Mouse (Mus musculus) ES-Bruce4 (cell line): Measurements from ENCODE around the gene Chsy1. TPM values are rescaled to one million over a fixed set of nuclear protein-coding genes. Genes with fewer than 3 reads are reported as not detected.

Experiments used
- H3K27ac ChIP-seq: 2 replicates; pipeline ENCODE4 v1.5.1; 2012; ENCODE audit warnings: low read length, inconsistent platforms; ENCODE audit not compliant: insufficient read depth
- H3K27me3 ChIP-seq: 2 replicates; pipeline ENCODE4 v1.6.1; 2012; ENCODE audit warnings: mild to moderate bottlenecking, low read length, inconsistent platforms; ENCODE audit not compliant: control insufficient read depth, poor library complexity, insufficient read depth, severe bottlenecking
- H3K36me3 ChIP-seq: 2 replicates; pipeline ENCODE4 v1.6.1; 2012; ENCODE audit warnings: inconsistent platforms, mild to moderate bottlenecking, low read length, moderate library complexity; ENCODE audit not compliant: control insufficient read depth, poor library complexity, insufficient read depth, severe bottlenecking
- H3K4me1 ChIP-seq: one replicate; pipeline ENCODE4 v1.8.1; 2011; ENCODE audit warnings: low read length; ENCODE audit not compliant: control insufficient read depth, insufficient read depth
- H3K4me3 ChIP-seq: 2 replicates; pipeline ENCODE4 v1.5.1; 2011; ENCODE audit warnings: low read depth, mild to moderate bottlenecking, low read length
- H3K9ac ChIP-seq: 2 replicates; pipeline ENCODE4 v1.6.1; 2012; ENCODE audit warnings: low read depth, mild to moderate bottlenecking, inconsistent platforms; ENCODE audit not compliant: poor library complexity, severe bottlenecking
- H3K9me3 ChIP-seq: replicated peaks from 2 replicates; pipeline ENCODE4 v1.6.1; 2012; ENCODE audit warnings: mild to moderate bottlenecking, low read length, inconsistent platforms; ENCODE audit not compliant: control insufficient read depth, poor library complexity, insufficient read depth, severe bottlenecking
- CTCF ChIP-seq: IDR thresholded peaks from one replicate; pipeline ENCODE4 v1.8.1; 2011; ENCODE audit warnings: low read depth, low read length
- EP300 ChIP-seq: IDR thresholded peaks from 2 replicates; pipeline ENCODE4 v1.6.1; 2011; ENCODE audit warnings: low read depth, low read length; ENCODE audit not compliant: insufficient read depth
- POLR2A ChIP-seq: IDR thresholded peaks from one replicate; pipeline ENCODE4 v1.8.1; 2011; ENCODE audit warnings: low read length; ENCODE audit not compliant: insufficient read depth
- polyA plus RNA-seq: library from polyadenylated mRNA; stranded (reverse); fragments of >200 nt; gene quantifications from 2 replicates; pipeline ENCODE4 v1.2.4, GENCODE M21; 2011; ENCODE audit warnings: low read depth; ENCODE audit not compliant: missing spikeins, insufficient read depth, insufficient read length

The Chsy1 gene
- polyA plus RNA-seq, 1 experiment, result 25.8 TPM

GRCm38 (mm10) chr7:66147816-66148215 is 38.5 kb downstream of the Chsy1 start:
- Histone ChIP-seq H3K36me3 (peaks cover under 1% of the 10 kb centered on the region; the same call in 1 of the 2 replicates), H3K27me3 (no peaks in the 10 kb centered on the region), H3K9ac (no peak overlapping the region), H3K27ac (no peak overlapping the region), H3K4me1 (no peaks in the 10 kb centered on the region), H3K4me3 (no peak overlapping the region), H3K9me3 (no peaks in the 10 kb centered on the region)
- TF ChIP-seq EP300 (no peak), CTCF (no peak), POLR2A (no peak)

GRCm38 (mm10) chr7:66149506-66149905 is 40.2 kb downstream of the Chsy1 start:
- no peaks in the 10 kb centered on the region for H3K4me1 ChIP-seq
- H3K4me3 ChIP-seq, result no peak overlapping the region
- no peak for TF ChIP-seq EP300
- no peak for TF ChIP-seq POLR2A
- no peak for TF ChIP-seq CTCF
- H3K27me3 ChIP-seq, result no peaks in the 10 kb centered on the region
- H3K27ac ChIP-seq, result no peak overlapping the region
- no peak overlapping the region for H3K9ac ChIP-seq
- H3K36me3 ChIP-seq, result peaks cover 2% of the 10 kb centered on the region; the same call in 1 of the 2 replicates
- H3K9me3 ChIP-seq, result no peaks in the 10 kb centered on the region

- Histone ChIP-seq H3K4me3 (no peak overlapping the region), H3K9me3 (no peaks in the 10 kb centered on the region), H3K27ac (no peak overlapping the region), H3K27me3 (no peaks in the 10 kb centered on the region), H3K36me3 (peaks cover 2% of the 10 kb centered on the region; the same call in 1 of the 2 replicates), H3K9ac (no peak overlapping the region), H3K4me1 (no peaks in the 10 kb centered on the region)
- TF ChIP-seq POLR2A (no peak), CTCF (no peak)
Measured at GRCm38 (mm10) chr7:66150411-66150810, 41.1 kb downstream of the Chsy1 start.

GRCm38 (mm10) chr7:66157413-66157812 is 48.1 kb downstream of the Chsy1 start:
- Histone ChIP-seq H3K36me3 (0 out of 2 replicates have a peak, but pooled peaks cover 2% of the 10 kb centered on the region), H3K27ac (no peak overlapping the region), H3K9me3 (no peaks in the 10 kb centered on the region), H3K9ac (no peak overlapping the region), H3K27me3 (no peaks in the 10 kb centered on the region), H3K4me3 (no peak overlapping the region), H3K4me1 (no peaks in the 10 kb centered on the region)
- no peak for TF ChIP-seq POLR2A
- TF ChIP-seq EP300, result no peak
- TF ChIP-seq CTCF, result no peak

- no peaks in the 10 kb centered on the region for H3K9me3 ChIP-seq
- H3K4me1 ChIP-seq, result no peaks in the 10 kb centered on the region
- no peak overlapping the region for H3K4me3 ChIP-seq
- H3K27me3 ChIP-seq, result no peaks in the 10 kb centered on the region
- H3K27ac ChIP-seq, result no peak overlapping the region
- no peak overlapping the region for H3K9ac ChIP-seq
- no peak for TF ChIP-seq POLR2A
- TF ChIP-seq EP300, result no peak
- no peak for TF ChIP-seq CTCF
- 0 out of 2 replicates have a peak, but pooled peaks cover under 1% of the 10 kb centered on the region for H3K36me3 ChIP-seq
Measured at GRCm38 (mm10) chr7:66157861-66158415, 48.6 kb downstream of the Chsy1 start.

- no peak overlapping the region for H3K4me3 ChIP-seq
- H3K9ac ChIP-seq, result no peak overlapping the region
- no peaks in the 10 kb centered on the region for H3K9me3 ChIP-seq
- no peaks in the 10 kb centered on the region for H3K36me3 ChIP-seq
- TF ChIP-seq EP300 (no peak), CTCF (no peak)
- no peaks in the 10 kb centered on the region for H3K4me1 ChIP-seq
- no peaks in the 10 kb centered on the region for H3K27me3 ChIP-seq
- no peak overlapping the region for H3K27ac ChIP-seq
Measured at GRCm38 (mm10) chr7:66158616-66159129, 49.4 kb downstream of the Chsy1 start.
